ENCODE assay signal across 8 mouse cellular contexts in genomic region chr13:58358629-58359303, GRCm38 (mm10). TPM values are rescaled to one million over a fixed set of nuclear protein-coding genes. Genes with fewer than 3 reads are reported as not detected.
DNase-seq lines count a peak whose midpoint lies in the region; ATAC-seq and TF ChIP-seq lines count a peak whose summit lies in the region.

TSS of gene Kif27 (minus strand) at chr13:58359122.

- peaks cover 11% of the 10 kb centered on the region for H3K4me1 ChIP-seq in erythroblast, embryonic 14.5 days (ENCODE audit: control insufficient read depth)
- H3K4me1 ChIP-seq in heart, embryonic 11.5 days (ENCODE audit: control insufficient read depth, insufficient read depth, low read length) = no peaks in the 10 kb centered on the region
- peaks cover 8% of the 10 kb centered on the region; the same call in 1 of the 2 replicates for H3K4me1 ChIP-seq in kidney, embryonic 15.5 days
- H3K4me1 ChIP-seq in liver, adult 2 months (ENCODE audit: control insufficient read depth, insufficient read depth, low read length) = no peaks in the 10 kb centered on the region

- H3K79me2 ChIP-seq in C2C12 (ENCODE audit: control insufficient read depth, insufficient read depth) = no peaks in the 10 kb centered on the region
- no peaks in the 10 kb centered on the region for H3K79me2 ChIP-seq in liver, adult 2 months (ENCODE audit: control insufficient read depth, insufficient read depth, low read length)
- no peaks in the 10 kb centered on the region for H3K79me2 ChIP-seq in myocyte (ENCODE audit: control insufficient read depth, insufficient read depth)

- under 1% methylated on average over 70 of the region's 85 CpGs for WGBS in heart, embryonic 11.5 days (ENCODE audit: insufficient replicate concordance)
- under 1% methylated on average over 76 of the region's 85 CpGs for WGBS in kidney, embryonic 15.5 days
- WGBS in liver, adult 2 months = 3% methylated on average over 80 of the region's 85 CpGs

- TF ChIP-seq CTCF in C2C12 (IDR thresholded peaks at IDR 0.05; ENCODE audit: control insufficient read depth, insufficient read depth, insufficient read length) = no peak
- no peak for TF ChIP-seq CTCF in brain, embryonic 14.5 days (IDR thresholded peaks at IDR 0.05; ENCODE audit: borderline replicate concordance, extremely low read depth, insufficient read depth, insufficient read length)
- TF ChIP-seq CTCF in liver, adult 2 months (IDR thresholded peaks at IDR 0.05; ENCODE audit: low read depth, low read length) = no peak

- H3K79me3 ChIP-seq in C2C12 (ENCODE audit: low read depth) = no peaks in the 10 kb centered on the region

- ATAC-seq in heart, embryonic 11.5 days (replicated peaks; ENCODE audit: insufficient number of reproducible peaks, low FRiP score, low TSS enrichment) = peak; percentile 97
- ATAC-seq in kidney, embryonic 15.5 days (replicated peaks; ENCODE audit: low FRiP score) = peak; percentile 99

- no peak within 1 kb of the TSS for H3K27ac ChIP-seq in heart, embryonic 11.5 days (ENCODE audit: low read depth, low read length)
- peak within 1 kb of the TSS; percentile 65 for H3K27ac ChIP-seq in kidney, embryonic 15.5 days
- H3K27ac ChIP-seq in liver, adult 2 months (replicated peaks; ENCODE audit: insufficient read depth, low read depth, low read length) = no peak within 1 kb of the TSS

- H3K9me3 ChIP-seq in erythroblast, embryonic 14.5 days (ENCODE audit: control insufficient read depth, low read length) = 0 out of 2 replicates have a peak, but pooled peaks cover 2% of the 10 kb centered on the region
- H3K9me3 ChIP-seq in heart, embryonic 11.5 days (replicated peaks; ENCODE audit: control insufficient read depth, low read length) = no peaks in the 10 kb centered on the region
- no peaks in the 10 kb centered on the region for H3K9me3 ChIP-seq in kidney, embryonic 15.5 days (replicated peaks)

- H3K9ac ChIP-seq in heart, embryonic 11.5 days (ENCODE audit: low read depth, low read length) = peak within 1 kb of the TSS; percentile 71
- peak within 1 kb of the TSS; percentile 66 for H3K9ac ChIP-seq in kidney, embryonic 15.5 days
- peak within 1 kb of the TSS; percentile 33 for H3K9ac ChIP-seq in liver, adult 2 months (ENCODE audit: low read depth, low read length)

- peak within 1 kb of the TSS; percentile 6 for H3K4me3 ChIP-seq in C2C12 (ENCODE audit: insufficient read depth, poor library complexity, severe bottlenecking)
- H3K4me3 ChIP-seq in erythroblast, embryonic 14.5 days (replicated peaks) = peak within 1 kb of the TSS; percentile 67
- H3K4me3 ChIP-seq in heart, embryonic 11.5 days (ENCODE audit: low read depth, low read length) = peak within 1 kb of the TSS; percentile 66
- H3K4me3 ChIP-seq in kidney, embryonic 15.5 days (replicated peaks) = peak within 1 kb of the TSS; percentile 74
- H3K4me3 ChIP-seq in liver, adult 2 months (ENCODE audit: insufficient read depth, low read depth, low read length) = peak within 1 kb of the TSS; percentile 52
- peak within 1 kb of the TSS; percentile 3 for H3K4me3 ChIP-seq in myocyte

- H3ac ChIP-seq in C2C12 (ENCODE audit: control insufficient read depth, insufficient read length, low read depth) (peak within 1 kb of the TSS; percentile 19), myocyte (ENCODE audit: control insufficient read depth, insufficient read length) (peak within 1 kb of the TSS; percentile 23)

- H3K27me3 ChIP-seq in C2C12 (ENCODE audit: control insufficient read depth, insufficient read depth, insufficient read length) (no peaks in the 10 kb centered on the region), myocyte (ENCODE audit: control insufficient read depth, insufficient read depth, insufficient read length) (no peaks in the 10 kb centered on the region)
- H3K27me3 ChIP-seq in erythroblast, embryonic 14.5 days (ENCODE audit: control insufficient read depth) = peaks cover 11% of the 10 kb centered on the region
- H3K27me3 ChIP-seq in heart, embryonic 11.5 days (ENCODE audit: control insufficient read depth, insufficient read depth, low read length) = no peaks in the 10 kb centered on the region
- H3K27me3 ChIP-seq in kidney, embryonic 15.5 days = no peaks in the 10 kb centered on the region
- H3K27me3 ChIP-seq in liver, adult 2 months (ENCODE audit: control insufficient read depth, insufficient read depth, low read length) = no peaks in the 10 kb centered on the region

- DNase-seq in brain, embryonic 14.5 days (ENCODE audit: low read depth) = peak; percentile 92
- DNase-seq in liver, adult 2 months (ENCODE audit: extremely low read depth, low read depth, low spot score) = peak; percentile 80
- peak; percentile 86 to 92 for DNase-seq in spleen, postnatal 4 days (ENCODE audit: low spot score in 2 of 2)

- H3K36me3 ChIP-seq in C2C12 (ENCODE audit: control insufficient read depth, insufficient read depth) = no peaks in the 10 kb centered on the region
- H3K36me3 ChIP-seq in erythroblast, embryonic 14.5 days (ENCODE audit: control insufficient read depth) = no peaks in the 10 kb centered on the region
- no peaks in the 10 kb centered on the region for H3K36me3 ChIP-seq in heart, embryonic 11.5 days (ENCODE audit: control insufficient read depth, insufficient read depth, low read length)
- no peaks in the 10 kb centered on the region for H3K36me3 ChIP-seq in kidney, embryonic 15.5 days
- H3K36me3 ChIP-seq in liver, adult 2 months (ENCODE audit: control insufficient read depth, insufficient read depth, low read length) = no peaks in the 10 kb centered on the region
- H3K36me3 ChIP-seq in myocyte (ENCODE audit: control insufficient read depth, insufficient read depth) = no peaks in the 10 kb centered on the region

- H3K4me2 ChIP-seq in heart, embryonic 11.5 days = peak within 1 kb of the TSS; percentile 95
- peak within 1 kb of the TSS; percentile 99 for H3K4me2 ChIP-seq in kidney, embryonic 15.5 days
- H3K4me2 ChIP-seq in myocyte (ENCODE audit: low read depth) = peak within 1 kb of the TSS; percentile 65

- TF ChIP-seq POLR2A in brain, embryonic 14.5 days (IDR thresholded peaks at IDR 0.05; ENCODE audit: borderline replicate concordance, extremely low read depth, insufficient read depth, insufficient read length, poor library complexity, severe bottlenecking) = no peak
- TF ChIP-seq POLR2A in liver, adult 2 months (IDR thresholded peaks at IDR 0.05; ENCODE audit: extremely low read depth, insufficient read depth, low read length) = no peak
- TF ChIP-seq POLR2A in myocyte (IDR thresholded peaks at IDR 0.05; ENCODE audit: insufficient read length, low read depth) = no peak

TF ChIP-seq in C2C12, 6 proteins besides CTCF, POLR2A, EP300 and RAD21:
- TF ChIP-seq MYOD1 (IDR thresholded peaks at IDR 0.05; ENCODE audit: control insufficient read depth, insufficient read length, low read depth) (no peak), MYOG (IDR thresholded peaks at IDR 0.05; ENCODE audit: control insufficient read depth, extremely low read depth, insufficient read length) (no peak), FOSL1 (IDR thresholded peaks at IDR 0.05; ENCODE audit: insufficient read depth, low read length, poor library complexity, severe bottlenecking) (no peak), CEBPB (IDR thresholded peaks at IDR 0.05; ENCODE audit: low read depth) (no peak), USF1 (IDR thresholded peaks at IDR 0.05; ENCODE audit: low read depth) (no peak), MAX (IDR thresholded peaks at IDR 0.05) (no peak)

TF ChIP-seq in myocyte, 11 proteins besides CTCF, POLR2A, EP300 and RAD21:
- peak in 1 of 3 experiments; percentile 18 for TF ChIP-seq MYOD1 (IDR thresholded peaks at IDR 0.05; ENCODE audit: control insufficient read depth in 1 of 3, insufficient read length in 2 of 3, low read depth in 2 of 3)
- no peak for TF ChIP-seq CEBPB (IDR thresholded peaks at IDR 0.05; ENCODE audit: insufficient read depth, poor library complexity, severe bottlenecking)
- no peak for TF ChIP-seq USF1 (IDR thresholded peaks at IDR 0.05; ENCODE audit: low read depth)
- TF ChIP-seq E2F4 (IDR thresholded peaks at IDR 0.05; ENCODE audit: insufficient read depth) = no peak

RNA-seq across cellular contexts. Expression of gene Kif27, which starts in this region (rescaled TPM):
- polyA plus RNA-seq in C2C12 (2012; fragmentation: generic; extraction: Trizol) (0.01 TPM), myocyte (2012; fragmentation: generic; extraction: Trizol) (0.08 TPM)
- 1.3 and 2.5 TPM in 2 replicates for polyA plus RNA-seq in brain, embryonic 14.5 days (2012; rRNA removed)
- polyA plus RNA-seq in erythroblast, embryonic 14.5 days (2012) = 0.01 TPM in 1 of 2 replicates, not detected in the other
- polyA plus RNA-seq in heart, embryonic 11.5 days (2014; fragmentation: Nextera tagmentation; extraction: Ambion mirVana) = 0.31 and 0.66 TPM in 2 replicates
- polyA plus RNA-seq in kidney, embryonic 15.5 days (2015; fragmentation: Nextera tagmentation; extraction: Ambion mirVana) = 0.77 and 0.81 TPM in 2 replicates
- total RNA-seq in liver, adult 2 months (2014; rRNA removed) = under 0.01 TPM in 1 of 2 replicates, not detected in the other
- not detected in 2 replicates for polyA plus RNA-seq in liver, adult 2 months (2012; rRNA removed)

Comparison
In these comparisons a context has a peak if more than half of its experiments do, and no peak if none do; other contexts are left out.
1. Peak in ATAC-seq, H3K4me3 ChIP-seq, H3K9ac ChIP-seq and H3K4me2 ChIP-seq in heart, embryonic 11.5 days; RNA of the gene not detected or under 1 TPM.
2. Peak in ATAC-seq, H3K4me3 ChIP-seq, H3K27ac ChIP-seq, H3K9ac ChIP-seq and H3K4me2 ChIP-seq in kidney, embryonic 15.5 days; RNA of the gene not detected or under 1 TPM.
3. Peak in DNase-seq, H3K4me3 ChIP-seq and H3K9ac ChIP-seq in liver, adult 2 months; RNA of the gene not detected or under 1 TPM.
4. H3K4me3 ChIP-seq: peak in every context shown above with its lines; median percentile 74 in kidney, embryonic 15.5 days; 67 in erythroblast, embryonic 14.5 days; 66 in heart, embryonic 11.5 days; 52 in liver, adult 2 months; 6 in C2C12; 3 in myocyte.